9 mouse cellular contexts compared by ENCODE assay signal in the genomic region with DNA sequence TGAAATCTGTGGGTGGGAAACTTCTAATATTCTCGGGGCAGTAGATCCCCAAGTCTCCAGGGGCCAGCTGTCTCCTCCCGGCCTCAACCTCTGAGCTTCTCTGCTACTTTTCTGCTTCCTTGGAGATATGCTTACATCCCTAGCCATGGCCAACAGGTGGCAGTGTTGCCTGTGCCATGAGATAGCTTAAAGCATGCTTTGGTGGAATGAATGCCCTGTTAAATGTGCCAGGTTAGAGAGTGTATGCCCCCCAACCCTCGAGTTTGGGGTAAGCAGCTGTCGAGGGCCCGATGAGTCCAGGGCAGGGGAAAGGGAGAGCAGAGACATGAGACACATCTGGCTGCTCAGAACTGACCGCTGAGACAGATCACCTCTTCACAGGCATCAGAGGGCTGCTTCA. TPM values are rescaled to one million over a fixed set of nuclear protein-coding genes. Genes with fewer than 3 reads are reported as not detected.
DNase-seq lines count a peak whose midpoint lies in the region; ATAC-seq and TF ChIP-seq lines count a peak whose summit lies in the region.
"Had no signal": no experiment of that assay in that cellular context is flagged by ENCODE, and none has a peak within 500 bp of the region (broad histone marks: within the 10 kb centered on the region; RNA-seq: fewer than 3 reads in every experiment).

No protein-coding gene starts in this region.

- peak; percentile 86 for DNase-seq in forebrain, embryonic 11.5 days (ENCODE audit: low spot score)
- DNase-seq in heart, postnatal 4 days, result peak; percentile 84
- peak; percentile 63 for DNase-seq in layer of hippocampus, adult 9-10 months (ENCODE audit: low spot score)
- peak; percentile 35 for DNase-seq in ovary, adult 18-20 months (ENCODE audit: low spot score)
- DNase-seq in thymus, adult 2 months, result peak; percentile 71

- peaks cover 10% of the 10 kb centered on the region for H3K9me3 ChIP-seq in E14TG2a.4 (ENCODE audit: low read length)
- peaks cover 10% of the 10 kb centered on the region for H3K9me3 ChIP-seq in forebrain, embryonic 11.5 days (ENCODE audit: control insufficient read depth, low read length)
- H3K9me3 ChIP-seq in lung, embryonic 15.5 days, result 0 out of 2 replicates have a peak, but pooled peaks cover 6% of the 10 kb centered on the region
- H3K9me3 ChIP-seq: heart, embryonic 15.5 days had no signal

- H3K36me3 ChIP-seq in E14TG2a.4 (ENCODE audit: insufficient read depth, low read length), result peaks cover 46% of the 10 kb centered on the region
- peaks cover 12% of the 10 kb centered on the region for H3K36me3 ChIP-seq in forebrain, embryonic 11.5 days (ENCODE audit: control insufficient read depth, insufficient read depth, low read length)
- H3K36me3 ChIP-seq in lung, embryonic 15.5 days, result peaks cover 38% of the 10 kb centered on the region
- peaks cover 32% of the 10 kb centered on the region for H3K36me3 ChIP-seq in thymus, adult 2 months (ENCODE audit: control insufficient read depth, insufficient read depth, low read length)

- H3K4me2 ChIP-seq in forebrain, embryonic 11.5 days (ENCODE audit: low read depth, low read length, severe bottlenecking), result no peak overlapping the region
- no peak overlapping the region for H3K4me2 ChIP-seq in lung, embryonic 15.5 days
- H3K4me2 ChIP-seq: heart, embryonic 15.5 days had no signal

- peak; percentile 86 for TF ChIP-seq CTCF in E14TG2a.4 (conservative IDR thresholded peaks at IDR 0.05; ENCODE audit: low read length)
- peak; percentile 41; the same call in 1 of the 2 replicates for TF ChIP-seq CTCF in bone marrow macrophage, adult 2 months (IDR thresholded peaks at IDR 0.05; ENCODE audit: low read depth, low read length)
- TF ChIP-seq CTCF in thymus, adult 2 months (IDR thresholded peaks at IDR 0.05; ENCODE audit: borderline replicate concordance, control insufficient read depth, extremely low read depth, insufficient read depth, low read length, poor library complexity), result peak; percentile 56; the same call in 1 of the 2 replicates

- 18% methylated on average over 6 of the region's 6 CpGs for WGBS in forebrain, embryonic 11.5 days
- 10% methylated on average over 6 of the region's 6 CpGs for WGBS in lung, embryonic 15.5 days
- 30% methylated on average over 6 of the region's 6 CpGs for WGBS in thymus, adult 2 months

- no peak overlapping the region for H3K9ac ChIP-seq in forebrain, embryonic 11.5 days (ENCODE audit: low read length)
- H3K9ac ChIP-seq in lung, embryonic 15.5 days, result no peak overlapping the region
- H3K9ac ChIP-seq: heart, embryonic 15.5 days had no signal

- TF ChIP-seq POLR2A in bone marrow macrophage, adult 2 months (IDR thresholded peaks at IDR 0.05; ENCODE audit: borderline replicate concordance, low read depth, low read length), result no peak
- no peak for TF ChIP-seq POLR2A in thymus, adult 2 months (IDR thresholded peaks at IDR 0.05; ENCODE audit: control insufficient read depth, extremely low read depth, insufficient read depth, low read length, poor library complexity)

- no peak; the same call in 1 of the 2 replicates for ATAC-seq in forebrain, embryonic 11.5 days (replicated peaks; ENCODE audit: low FRiP score)
- peak; percentile 15; the same call in 1 of the 2 replicates for ATAC-seq in lung, embryonic 15.5 days (ENCODE audit: borderline replicate concordance, extremely low read depth, low FRiP score, low TSS enrichment)

- no peak overlapping the region for H3K4me3 ChIP-seq in E14TG2a.4 (replicated peaks; ENCODE audit: low read length)
- H3K4me3 ChIP-seq in bone marrow macrophage, adult 2 months (ENCODE audit: insufficient read depth, low read length), result no peak overlapping the region
- no peak overlapping the region for H3K4me3 ChIP-seq in forebrain, embryonic 11.5 days (ENCODE audit: low read depth, low read length)
- no peak overlapping the region for H3K4me3 ChIP-seq in lung, embryonic 15.5 days
- no peak overlapping the region for H3K4me3 ChIP-seq in thymus, adult 2 months (ENCODE audit: control insufficient read depth, insufficient read depth, low read length)
- H3K4me3 ChIP-seq: heart, embryonic 15.5 days had no signal

- no peaks in the 10 kb centered on the region for H3K27me3 ChIP-seq in E14TG2a.4 (ENCODE audit: insufficient read depth, low read length)
- H3K27me3 ChIP-seq in forebrain, embryonic 11.5 days (ENCODE audit: control insufficient read depth, insufficient read depth, low read length), result no peaks in the 10 kb centered on the region
- no peaks in the 10 kb centered on the region for H3K27me3 ChIP-seq in lung, embryonic 15.5 days
- no peaks in the 10 kb centered on the region for H3K27me3 ChIP-seq in thymus, adult 2 months (ENCODE audit: control insufficient read depth, insufficient read depth, low read length)
- H3K27me3 ChIP-seq: heart, embryonic 15.5 days had no signal

- peaks cover 63% of the 10 kb centered on the region for H3K4me1 ChIP-seq in E14TG2a.4 (replicated peaks; ENCODE audit: low read depth, low read length)
- no peaks in the 10 kb centered on the region for H3K4me1 ChIP-seq in bone marrow macrophage, adult 2 months (ENCODE audit: control insufficient read depth, insufficient read depth, low read length)
- H3K4me1 ChIP-seq in forebrain, embryonic 11.5 days (replicated peaks; ENCODE audit: control insufficient read depth, insufficient read depth, low read length), result peaks cover 6% of the 10 kb centered on the region
- H3K4me1 ChIP-seq in lung, embryonic 15.5 days, result no peaks in the 10 kb centered on the region
- no peaks in the 10 kb centered on the region for H3K4me1 ChIP-seq in thymus, adult 2 months (replicated peaks; ENCODE audit: control insufficient read depth, insufficient read depth, low read length)
- H3K4me1 ChIP-seq: heart, embryonic 15.5 days had no signal

- no peak overlapping the region for H3K27ac ChIP-seq in bone marrow macrophage, adult 2 months (ENCODE audit: insufficient read depth, low read depth, low read length)
- no peak overlapping the region for H3K27ac ChIP-seq in forebrain, embryonic 11.5 days (ENCODE audit: low read depth, low read length)
- no peak overlapping the region for H3K27ac ChIP-seq in lung, embryonic 15.5 days
- H3K27ac ChIP-seq in thymus, adult 2 months (ENCODE audit: control insufficient read depth, insufficient read depth, low read length), result no peak overlapping the region
- H3K27ac ChIP-seq: heart, embryonic 15.5 days had no signal

RNA-seq across cellular contexts. Expression of a gene that starts 18.4 kb away (rescaled TPM):
- polyA plus RNA-seq in bone marrow macrophage, adult 2 months (2012; ENCODE audit: insufficient read depth, insufficient read length, missing spikeins), result not detected in 2 replicates
- polyA plus RNA-seq in forebrain, embryonic 11.5 days (2014; fragmentation: Nextera tagmentation; extraction: Ambion mirVana), result 0.49 TPM in 1 of 2 replicates, not detected in the other
- total RNA-seq in heart, postnatal 4 days (2021), result under 1 TPM; 0.38 to 0.43 TPM
- polyA plus RNA-seq in lung, embryonic 15.5 days (2015; fragmentation: Nextera tagmentation; extraction: Ambion mirVana), result 1.0 and 1.1 TPM in 2 replicates
- polyA plus RNA-seq in thymus, adult 2 months (2012; rRNA removed), result 0.44 TPM in 1 of 2 replicates, not detected in the other

RNA-seq across cellular contexts. Expression of a gene that starts 18.5 kb away (rescaled TPM):
- polyA plus RNA-seq in bone marrow macrophage, adult 2 months (2012; ENCODE audit: insufficient read depth, insufficient read length, missing spikeins), result not detected in 2 replicates
- 6.4 and 9.0 TPM in 2 replicates for polyA plus RNA-seq in forebrain, embryonic 11.5 days (2014; fragmentation: Nextera tagmentation; extraction: Ambion mirVana)
- 10 to 100 TPM; 25.5 to 27.1 TPM for total RNA-seq in heart, postnatal 4 days (2021)
- polyA plus RNA-seq in lung, embryonic 15.5 days (2015; fragmentation: Nextera tagmentation; extraction: Ambion mirVana), result 17.6 and 18.6 TPM in 2 replicates
- 14.5 and 16.1 TPM in 2 replicates for polyA plus RNA-seq in thymus, adult 2 months (2012; rRNA removed)

Comparison
In these comparisons a context has a peak if more than half of its experiments do, and no peak if none do; other contexts are left out.
1. DNase-seq: peak in every context shown above with its lines; median percentile 86 in forebrain, embryonic 11.5 days; 84 in heart, postnatal 4 days; 71 in thymus, adult 2 months; 63 in layer of hippocampus, adult 9-10 months; 35 in ovary, adult 18-20 months.